Mouse (Mus musculus) testis, adult 2 months (tissue): ENCODE data around the gene Mrpl2. TPM values are rescaled to one million over a fixed set of nuclear protein-coding genes. Genes with fewer than 3 reads are reported as not detected.

Experiments
- H3K27ac ChIP-seq: fragments of 200-500 bp; 2 replicates; pipeline ENCODE4 v1.5.1; 2012; ENCODE audit warnings: low read depth, low read length; ENCODE audit not compliant: control insufficient read depth, insufficient read depth
- H3K27me3 ChIP-seq: fragments of 200-500 bp; 2 replicates; pipeline ENCODE4 v1.6.1; 2012; ENCODE audit warnings: mild to moderate bottlenecking, low read length, moderate library complexity; ENCODE audit not compliant: control insufficient read depth, insufficient read depth
- H3K36me3 ChIP-seq: fragments of 200-500 bp; 2 replicates; pipeline ENCODE4 v1.6.1; 2012; ENCODE audit warnings: mild to moderate bottlenecking, low read length; ENCODE audit not compliant: control insufficient read depth, insufficient read depth
- H3K4me1 ChIP-seq: fragments of 200-500 bp; 2 replicates; pipeline ENCODE4 v1.6.1; 2012; ENCODE audit warnings: low read length; ENCODE audit not compliant: control insufficient read depth, insufficient read depth
- H3K4me3 ChIP-seq: fragments of 200-500 bp; 2 replicates; pipeline ENCODE4 v1.5.1; 2012; ENCODE audit warnings: low read depth, mild to moderate bottlenecking, low read length, moderate library complexity, mixed read lengths; ENCODE audit not compliant: control insufficient read depth
- CTCF ChIP-seq: fragments of 200-500 bp; IDR thresholded peaks from 2 replicates; pipeline ENCODE4 v1.5.1; 2012; ENCODE audit warnings: low read depth, mild to moderate bottlenecking, inconsistent platforms, low read length, moderate library complexity; ENCODE audit not compliant: control insufficient read depth, insufficient read depth, insufficient replicate concordance
- POLR2A ChIP-seq: fragments of 200-500 bp; IDR thresholded peaks from 2 replicates; pipeline ENCODE4 v1.6.1; 2012; ENCODE audit warnings: low read depth, mild to moderate bottlenecking, inconsistent platforms, low read length, moderate library complexity; ENCODE audit not compliant: control insufficient read depth
- polyA plus RNA-seq: library from polyadenylated mRNA; depleted of rRNA; stranded (reverse); fragments of >200 nt; gene quantifications from 2 replicates; pipeline ENCODE4 v1.2.3, GENCODE M21; 2012

Gene Mrpl2
- polyA plus RNA-seq, 1 experiment: 25.5 TPM

- TF ChIP-seq POLR2A (peak; percentile 62), CTCF (no peak)
- H3K4me3 ChIP-seq: peak within 1 kb of the TSS; percentile 96
- peak within 1 kb of the TSS; percentile 91 for H3K27ac ChIP-seq
- H3K4me1 ChIP-seq: peaks cover 5% of the 10 kb centered on the region
- H3K36me3 ChIP-seq: peaks cover 2% of the 10 kb centered on the region; the same call in 1 of the 2 replicates
- no peaks in the 10 kb centered on the region for H3K27me3 ChIP-seq
Measured at GRCm38 (mm10) chr17:46680760-46681373, 34.8 kb downstream of the Mrpl2 start, which contains the start of gene Klhdc3. Klhdc3 (minus strand) TSS chr17:46680914.

GRCm38 (mm10) chr17:46681466-46682118, 35.6 kb downstream of the Mrpl2 start:
- TF ChIP-seq CTCF (no peak), POLR2A (0 out of 2 replicates have a peak, but pooled peaks have one; percentile 19)
- Histone ChIP-seq H3K27me3 (no peaks in the 10 kb centered on the region), H3K4me3 (peak overlapping the region; percentile 96), H3K36me3 (no peaks in the 10 kb centered on the region; the same call in 1 of the 2 replicates), H3K4me1 (peaks cover 5% of the 10 kb centered on the region), H3K27ac (peak overlapping the region; percentile 80)

DNA sequence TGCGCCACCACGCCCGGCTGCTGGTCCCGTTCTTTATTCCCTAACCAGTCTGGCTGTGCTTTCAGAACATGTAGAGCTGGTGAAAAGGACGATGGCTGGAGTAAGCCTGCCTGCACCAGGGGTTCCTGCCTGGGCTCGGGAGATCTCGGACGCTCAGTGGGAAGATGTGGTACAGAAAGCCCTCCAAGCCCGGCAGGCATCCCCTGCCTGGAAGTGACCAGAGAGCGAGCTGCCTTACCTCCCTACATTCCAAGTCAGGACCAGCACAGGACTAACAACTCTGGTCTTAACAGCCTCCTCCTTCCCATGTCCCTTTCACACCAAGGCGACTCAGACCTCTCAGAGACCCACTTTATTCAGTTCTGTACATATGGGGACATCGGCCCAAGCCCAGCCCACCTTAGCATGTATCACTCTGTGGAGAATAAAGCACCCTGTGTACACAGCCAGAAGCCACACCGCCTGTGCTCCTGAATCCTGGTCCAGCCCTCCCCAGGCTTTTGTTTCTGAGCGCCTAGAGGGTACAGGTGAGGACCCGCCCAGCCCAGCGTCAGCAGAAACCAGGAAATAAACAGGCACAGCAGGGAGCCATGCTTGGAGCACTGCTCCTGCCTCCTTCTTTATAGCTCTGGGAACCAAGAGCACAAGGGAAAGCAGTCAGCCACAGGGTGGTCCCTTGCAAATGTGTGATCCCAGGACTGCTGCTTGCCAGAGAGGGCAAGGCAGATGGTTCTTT, 36.8 kb downstream of the Mrpl2 start:
- no peaks in the 10 kb centered on the region for H3K27me3 ChIP-seq
- peaks cover 5% of the 10 kb centered on the region for H3K4me1 ChIP-seq
- TF ChIP-seq CTCF (no peak), POLR2A (no peak)
- no peaks in the 10 kb centered on the region; the same call in 1 of the 2 replicates for H3K36me3 ChIP-seq
- peak overlapping the region; percentile 96 for H3K4me3 ChIP-seq
- H3K27ac ChIP-seq: no peak overlapping the region

DNA sequence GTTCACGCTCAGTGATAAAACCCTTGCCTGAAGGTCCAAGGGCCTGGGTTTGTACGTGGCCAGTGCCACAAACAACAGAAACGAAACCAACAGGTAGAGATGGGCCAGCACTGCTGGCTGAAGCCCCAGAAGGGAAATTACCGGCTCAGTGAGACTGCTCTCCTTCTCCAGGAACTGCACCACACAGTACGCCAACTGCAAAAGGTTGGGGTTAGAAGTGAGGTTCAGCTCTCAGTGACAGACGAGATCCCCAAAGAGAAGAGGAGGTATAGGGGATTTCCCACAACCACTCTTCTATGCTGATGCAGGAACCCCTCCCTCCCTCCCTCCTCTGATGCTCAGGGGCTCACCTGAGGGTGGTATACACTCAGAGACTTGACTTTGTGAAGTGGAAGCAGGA, 39.9 kb downstream of the Mrpl2 start:
- TF ChIP-seq CTCF: no peak
- TF ChIP-seq POLR2A: no peak
- Histone ChIP-seq H3K27ac (no peak overlapping the region), H3K4me1 (no peaks in the 10 kb centered on the region; the same call in 1 of the 2 replicates), H3K36me3 (no peaks in the 10 kb centered on the region), H3K27me3 (no peaks in the 10 kb centered on the region), H3K4me3 (no peak overlapping the region)

DNA sequence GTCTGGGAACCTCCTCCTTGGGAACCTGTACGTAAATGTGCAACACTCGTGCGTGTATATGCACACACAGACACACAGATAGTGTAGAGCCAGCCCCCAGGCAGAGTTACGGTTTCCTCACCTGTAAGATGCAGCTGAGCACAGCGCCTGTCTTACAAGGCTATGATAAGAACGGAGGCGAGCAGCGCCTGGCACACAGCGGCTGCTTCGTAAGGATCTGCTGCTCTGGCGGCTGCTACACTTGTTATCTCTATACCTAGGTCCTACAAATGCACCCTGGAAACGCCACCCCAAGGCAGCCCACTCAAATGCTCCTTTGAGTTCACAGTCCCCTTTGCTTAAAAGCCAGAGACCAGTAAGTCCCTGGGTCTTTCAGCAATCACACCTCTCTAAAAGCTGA, 44.6 kb downstream of the Mrpl2 start:
- Histone ChIP-seq H3K4me3 (no peak overlapping the region), H3K4me1 (no peaks in the 10 kb centered on the region), H3K27me3 (no peaks in the 10 kb centered on the region), H3K36me3 (no peaks in the 10 kb centered on the region), H3K27ac (no peak overlapping the region)
- TF ChIP-seq POLR2A (no peak), CTCF (no peak)

DNA sequence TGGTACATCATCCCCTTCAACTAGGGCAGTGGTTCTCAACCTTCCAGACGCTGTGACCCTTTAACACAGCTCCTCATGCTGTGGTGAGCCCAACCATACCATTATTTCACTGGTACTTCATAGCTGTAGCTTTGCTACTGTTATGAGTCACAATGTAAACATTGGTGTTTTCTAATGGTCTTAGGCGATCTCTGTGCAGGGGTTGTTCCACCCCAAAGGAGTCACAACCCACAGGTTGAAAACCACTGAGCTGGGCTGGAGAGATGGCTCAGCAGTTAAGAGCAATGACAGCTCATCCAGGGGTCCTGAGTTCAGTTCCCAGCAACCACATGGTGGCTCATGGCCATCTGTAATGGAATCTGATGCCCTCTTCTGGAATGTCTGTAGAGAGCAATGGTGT, 45.4 kb downstream of the Mrpl2 start:
- no peak overlapping the region for H3K27ac ChIP-seq
- H3K27me3 ChIP-seq: no peaks in the 10 kb centered on the region
- H3K36me3 ChIP-seq: no peaks in the 10 kb centered on the region
- TF ChIP-seq CTCF (no peak), POLR2A (no peak)
- no peak overlapping the region for H3K4me3 ChIP-seq
- no peaks in the 10 kb centered on the region for H3K4me1 ChIP-seq

- Histone ChIP-seq H3K4me3 (no peak overlapping the region), H3K36me3 (no peaks in the 10 kb centered on the region), H3K27ac (no peak overlapping the region), H3K4me1 (no peaks in the 10 kb centered on the region), H3K27me3 (no peaks in the 10 kb centered on the region)
- no peak for TF ChIP-seq POLR2A
- TF ChIP-seq CTCF: no peak
Measured at GRCm38 (mm10) chr17:46694517-46695063, 48.6 kb downstream of the Mrpl2 start.
